Mouse (Mus musculus): ENCODE data around the gene Cnnm1.
"Not testable (repeated sequence)": the region's sequence is repeated elsewhere in the genome, so short reads cannot be mapped to it uniquely, and the experiment has no call there.

Gene Cnnm1

DNA sequence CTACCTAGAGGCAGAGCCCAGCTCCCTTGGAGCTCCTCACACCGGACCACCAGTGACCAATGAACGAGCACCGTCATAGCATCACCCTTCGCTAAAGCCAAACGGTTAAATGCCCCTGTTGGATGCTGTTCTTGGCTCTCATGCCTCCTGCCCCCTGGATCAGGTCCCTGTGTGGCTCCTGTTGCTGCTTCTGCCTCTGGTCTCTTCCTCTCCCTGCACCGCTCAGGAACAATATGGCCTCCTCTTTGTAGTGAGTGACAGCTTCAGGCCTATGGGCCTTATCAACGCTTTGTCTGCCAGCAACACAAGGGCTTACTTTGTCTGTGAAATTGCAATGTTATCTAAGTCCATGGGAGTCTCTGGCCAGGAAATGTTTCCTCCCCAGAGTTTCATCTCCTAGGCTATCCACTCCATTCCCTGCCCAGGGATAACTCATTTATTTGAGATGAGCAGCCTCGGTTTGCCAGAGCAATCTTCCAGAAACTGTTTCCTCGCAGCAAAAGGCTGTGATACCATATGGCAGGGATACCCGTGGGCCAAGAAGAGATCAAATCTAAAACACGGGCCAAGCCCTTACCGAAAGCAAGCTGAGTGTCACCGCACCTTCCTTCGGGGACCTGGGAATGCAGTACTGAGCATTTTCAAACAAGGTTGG is 25.5 kb downstream of the Cnnm1 start:
- no peak for DNase-seq (ENCODE audit: low spot score in 2 of 2)

DNA sequence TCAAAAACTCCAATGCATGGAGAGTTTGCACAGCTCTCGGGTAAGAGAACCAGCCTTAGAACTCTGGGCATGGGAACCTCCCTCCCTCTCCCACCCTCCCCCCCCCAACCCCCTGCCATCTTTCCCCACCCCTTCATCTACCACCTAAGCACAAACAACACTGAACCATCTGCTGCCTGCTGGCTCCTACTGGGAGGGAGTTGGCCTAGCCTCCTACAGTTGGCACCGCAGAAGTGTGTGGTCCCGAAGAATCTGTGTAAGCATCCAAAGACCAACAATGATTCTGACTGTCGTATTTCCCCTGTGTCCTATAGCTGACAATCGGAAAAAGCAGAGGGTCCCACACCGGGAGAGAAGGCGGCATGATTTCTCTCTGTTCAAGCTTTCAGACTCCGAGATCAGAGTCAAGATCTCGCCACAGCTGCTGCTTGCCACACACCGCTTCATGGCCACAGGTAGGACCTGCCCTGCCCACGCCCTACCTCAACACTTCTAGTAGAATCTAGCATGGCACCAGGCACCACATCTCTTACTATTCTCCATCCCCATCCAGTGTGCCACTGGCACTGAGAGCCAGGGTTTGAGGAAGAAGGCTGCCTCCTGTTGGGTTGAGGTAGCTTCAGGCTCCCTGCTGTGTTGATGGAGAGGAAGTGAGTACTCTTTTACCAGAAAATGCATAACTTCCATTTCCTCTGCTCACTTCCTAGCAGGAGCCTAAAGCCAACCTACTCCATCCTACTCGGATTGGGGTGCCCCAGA is 27.9 kb downstream of the Cnnm1 start:
- peak; percentile 37 to 44 for DNase-seq (ENCODE audit: low spot score in 2 of 2)

DNA sequence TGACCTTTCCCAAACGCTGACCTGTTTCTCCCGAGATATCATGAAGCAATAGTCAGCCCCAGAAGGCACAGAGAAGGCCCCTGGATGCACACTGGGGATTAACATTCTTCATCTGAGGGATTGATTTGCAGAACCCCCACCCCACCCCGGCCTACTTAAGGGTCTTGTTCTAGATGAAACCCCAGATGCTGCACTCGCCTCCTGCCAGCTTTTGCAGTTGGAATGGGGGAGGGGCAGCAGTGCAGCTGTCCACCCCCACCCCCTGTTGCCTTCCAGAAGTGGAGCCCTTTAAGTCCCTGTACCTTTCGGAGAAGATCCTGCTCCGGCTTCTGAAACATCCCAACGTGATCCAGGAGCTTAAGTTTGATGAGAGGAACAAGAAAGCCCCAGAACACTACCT is 29.1 kb downstream of the Cnnm1 start:
- DNase-seq (ENCODE audit: low spot score in 2 of 2) = no peak

DNA sequence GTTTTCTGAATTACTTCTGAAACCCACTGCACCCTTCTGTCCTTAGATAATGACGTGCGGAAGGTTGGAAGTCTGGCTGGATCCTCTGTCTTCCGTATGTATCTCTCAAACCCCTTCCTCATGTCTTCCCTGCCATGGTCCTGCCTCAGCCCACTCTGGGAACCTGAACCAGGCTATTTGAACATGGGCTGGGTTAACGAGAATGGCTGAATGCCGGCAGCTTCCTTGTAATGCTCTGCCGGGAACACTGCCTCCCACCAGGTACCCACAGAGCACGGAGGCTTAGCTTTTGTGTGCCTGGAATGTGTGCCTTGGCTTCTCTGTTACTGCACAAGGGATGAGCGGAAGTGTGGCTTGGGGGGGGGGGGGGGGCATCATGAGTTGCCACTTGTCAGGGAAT is 32.1 kb downstream of the Cnnm1 start:
- no peak for DNase-seq (ENCODE audit: low spot score in 2 of 2)

DNA sequence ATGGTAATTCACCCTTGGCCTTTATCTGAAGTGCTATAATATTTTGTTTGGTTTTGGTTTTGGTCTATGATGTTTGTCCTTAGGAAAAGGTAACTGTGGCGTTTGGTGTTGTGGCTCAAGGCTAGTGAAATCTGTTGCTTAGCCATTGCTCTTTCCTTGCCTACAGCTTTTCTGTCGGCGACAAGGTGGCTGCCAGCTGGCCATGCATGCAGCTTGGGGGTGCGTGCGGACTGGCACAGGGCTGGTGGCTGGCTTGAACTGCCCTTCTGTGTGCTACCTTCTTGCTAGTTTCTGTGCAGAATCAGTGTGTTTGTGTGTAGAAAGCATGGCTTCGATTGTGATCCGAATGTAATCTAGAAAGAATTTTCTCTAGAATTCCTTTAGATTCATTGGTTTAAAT is 32.5 kb downstream of the Cnnm1 start:
- DNase-seq (ENCODE audit: low spot score in 2 of 2) = no peak

DNA sequence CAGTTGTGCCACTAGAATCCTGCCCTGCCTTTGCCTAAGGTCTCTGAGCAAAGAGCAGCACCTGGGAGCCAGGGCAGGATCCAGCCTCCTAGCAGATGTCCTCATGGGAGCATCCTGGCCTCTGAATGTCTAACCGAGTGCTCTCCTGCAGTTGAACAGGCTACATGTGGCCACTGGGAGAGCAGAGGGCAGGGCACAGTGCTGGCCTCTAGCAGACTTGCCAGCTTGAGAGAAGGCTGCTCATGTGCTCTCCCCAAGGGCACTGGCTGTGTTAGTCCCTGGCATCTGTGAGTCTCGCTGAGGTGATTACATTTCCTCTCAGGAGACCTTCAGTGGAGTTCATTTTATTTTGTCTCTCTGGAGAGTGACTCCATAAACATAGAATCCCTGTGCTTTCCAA is 35.4 kb downstream of the Cnnm1 start:
- DNase-seq (ENCODE audit: low spot score in 2 of 2) = no peak

DNA sequence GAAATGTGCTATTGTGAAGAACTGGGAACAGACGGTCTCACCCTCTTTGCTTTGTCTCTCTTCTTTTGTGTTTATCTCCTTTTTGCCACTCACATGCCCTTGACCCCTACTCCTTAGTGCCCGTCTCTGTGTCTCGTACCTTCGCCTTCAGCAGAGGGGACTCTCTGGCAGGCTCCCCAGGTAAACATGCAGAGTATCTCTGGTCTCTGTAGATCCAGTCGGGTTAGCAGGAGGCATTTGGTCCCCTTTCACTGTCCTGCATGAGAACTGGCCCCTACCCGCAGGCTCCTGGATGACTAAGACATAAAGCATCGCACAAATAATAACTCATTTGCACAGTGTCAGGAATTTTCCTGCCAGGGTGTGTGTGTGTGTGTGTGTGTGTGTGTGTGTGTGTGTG is 35.8 kb downstream of the Cnnm1 start:
- DNase-seq (ENCODE audit: low spot score in 2 of 2) = no peak

DNA sequence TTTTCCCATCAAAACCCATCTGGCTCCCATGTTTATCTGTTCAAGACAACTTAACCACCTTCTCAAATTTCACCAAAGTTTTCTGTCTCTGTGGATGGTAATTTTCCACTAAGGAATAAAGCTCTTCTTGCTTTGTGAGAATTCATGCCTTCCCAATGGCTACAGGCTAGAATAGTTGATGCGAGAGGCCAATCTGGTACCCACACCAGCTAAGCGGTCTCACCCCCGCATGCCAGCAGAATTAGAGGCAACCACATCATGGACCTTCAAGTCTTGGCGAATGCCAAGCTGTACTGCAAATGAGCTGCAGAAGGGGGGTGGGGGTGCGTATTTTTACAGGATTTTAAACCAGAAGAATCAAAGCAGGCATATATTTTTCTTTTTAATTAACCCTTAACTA is 37.2 kb downstream of the Cnnm1 start:
- no peak for DNase-seq (ENCODE audit: low spot score in 2 of 2)

DNA sequence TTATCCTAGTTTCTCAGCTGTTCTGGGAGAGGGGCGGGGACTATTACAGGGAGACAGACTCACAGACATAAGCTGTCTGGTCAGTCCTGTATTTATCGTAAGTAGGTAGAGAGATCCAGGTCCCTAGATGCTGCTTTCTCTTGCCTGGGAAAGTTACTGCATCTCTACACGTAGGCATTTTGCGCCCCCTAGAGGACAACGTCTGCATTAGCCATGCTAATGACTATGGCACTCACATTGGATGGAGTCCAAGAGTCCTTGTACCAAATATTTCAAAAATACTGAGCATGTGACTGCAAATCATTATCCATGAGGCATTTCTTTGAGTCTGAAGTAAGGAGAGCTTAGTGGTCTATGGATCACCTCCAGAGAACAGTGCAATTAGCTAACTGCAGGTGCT is 38.7 kb downstream of the Cnnm1 start:
- peak; percentile 57 to 72 for DNase-seq (ENCODE audit: low spot score in 2 of 2)

DNA sequence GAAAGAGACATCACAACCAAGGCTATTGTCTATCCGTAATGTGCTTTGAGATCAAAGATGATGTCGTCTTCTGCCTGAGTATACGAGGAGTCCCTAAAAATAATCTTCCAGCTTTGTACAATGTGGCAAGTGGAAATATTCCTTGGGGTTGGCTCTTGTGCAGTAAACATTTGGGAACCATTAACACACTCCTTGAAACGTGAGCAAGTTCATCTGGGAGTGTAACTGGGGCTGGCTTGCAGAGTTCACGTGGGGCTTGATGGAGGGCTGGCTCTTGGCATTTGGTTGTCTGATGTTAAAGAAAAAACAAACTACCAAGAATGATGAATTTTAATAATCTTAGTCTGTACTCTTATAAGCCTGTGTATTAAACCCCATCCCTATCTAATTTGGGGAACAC is 39.2 kb downstream of the Cnnm1 start:
- DNase-seq (ENCODE audit: low spot score in 2 of 2) = no peak

DNA sequence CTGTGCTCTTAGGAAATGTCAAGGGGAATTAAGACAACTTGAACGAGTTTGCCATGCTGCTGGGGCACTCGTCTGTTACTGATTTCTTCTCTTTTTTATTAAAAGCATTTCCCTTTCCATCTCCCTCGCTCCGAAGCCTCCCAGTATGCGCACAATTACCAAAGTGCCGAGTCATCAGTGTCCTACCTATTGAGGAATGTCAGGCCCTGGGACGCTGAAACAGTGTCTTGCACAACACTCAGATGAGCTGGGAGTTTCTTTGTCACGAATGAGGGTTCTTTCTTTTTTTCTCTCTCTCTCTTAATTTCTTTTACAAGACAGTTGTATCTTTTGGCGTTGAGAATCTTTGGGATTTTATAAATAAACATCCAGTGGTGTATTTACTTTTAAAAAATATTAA is 40.3 kb downstream of the Cnnm1 start:
- DNase-seq (ENCODE audit: low spot score in 2 of 2) = no peak

DNA sequence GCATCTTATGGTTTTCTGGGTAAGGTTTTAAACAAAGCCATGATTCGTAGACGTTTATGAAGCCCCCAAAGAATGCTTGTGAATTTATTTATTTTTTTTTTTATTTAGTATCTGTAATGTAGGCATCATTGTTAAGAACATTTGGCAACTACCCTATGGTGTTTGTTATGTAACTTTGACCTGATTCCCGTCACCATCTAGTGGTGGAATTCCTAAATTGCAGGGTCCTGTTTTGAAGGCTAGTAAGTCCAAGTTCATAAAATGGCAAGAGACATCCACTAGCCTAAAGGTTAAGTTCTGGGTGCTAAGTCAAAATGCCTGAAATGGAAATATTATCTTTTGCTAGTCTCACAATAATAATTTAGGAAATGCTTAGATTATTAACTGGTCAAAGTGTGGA is 47.2 kb downstream of the Cnnm1 start:
- no peak for DNase-seq (ENCODE audit: low spot score in 2 of 2)

DNA sequence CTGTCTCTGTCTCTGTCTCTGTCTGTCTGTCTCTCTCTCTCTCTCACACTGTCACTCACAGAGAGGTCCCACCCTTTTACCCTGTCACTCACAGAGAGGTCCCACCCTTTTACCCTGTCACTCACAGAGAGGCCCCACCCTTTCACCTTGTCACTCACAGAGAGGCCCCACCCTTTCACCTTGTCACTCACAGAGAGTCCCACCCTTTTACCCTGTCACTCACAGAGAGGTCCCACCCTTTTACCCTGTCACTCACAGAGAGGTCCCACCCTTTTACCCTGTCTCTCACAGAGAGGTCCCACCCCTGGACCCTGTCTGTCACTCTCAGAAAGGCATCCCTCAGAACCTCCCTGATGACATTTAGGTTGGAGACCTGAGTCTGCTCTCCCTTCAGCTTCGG is 53.1 kb downstream of the Cnnm1 start:
- DNase-seq (ENCODE audit: low spot score in 2 of 2) = not testable (repeated sequence)

DNA sequence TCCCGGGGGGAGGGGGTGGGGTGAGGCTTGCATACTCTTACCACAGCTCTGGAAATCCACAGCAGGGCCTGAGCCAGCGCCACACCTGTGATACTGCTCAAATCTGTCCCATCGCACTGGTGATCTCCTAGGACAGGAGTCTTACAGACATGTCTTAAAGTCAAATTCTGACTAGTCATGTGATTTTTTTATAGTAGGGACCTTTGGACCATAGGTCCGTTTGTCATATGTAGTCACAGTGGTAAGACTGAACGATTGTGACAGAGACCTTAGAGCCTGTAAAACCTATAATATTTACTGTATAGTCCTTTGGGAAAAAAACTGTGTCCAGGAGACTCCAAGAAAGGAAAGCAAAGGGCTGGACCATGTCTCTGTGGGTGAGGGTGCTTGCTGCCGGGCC is 53.6 kb downstream of the Cnnm1 start:
- no peak for DNase-seq (ENCODE audit: low spot score in 2 of 2)

DNA sequence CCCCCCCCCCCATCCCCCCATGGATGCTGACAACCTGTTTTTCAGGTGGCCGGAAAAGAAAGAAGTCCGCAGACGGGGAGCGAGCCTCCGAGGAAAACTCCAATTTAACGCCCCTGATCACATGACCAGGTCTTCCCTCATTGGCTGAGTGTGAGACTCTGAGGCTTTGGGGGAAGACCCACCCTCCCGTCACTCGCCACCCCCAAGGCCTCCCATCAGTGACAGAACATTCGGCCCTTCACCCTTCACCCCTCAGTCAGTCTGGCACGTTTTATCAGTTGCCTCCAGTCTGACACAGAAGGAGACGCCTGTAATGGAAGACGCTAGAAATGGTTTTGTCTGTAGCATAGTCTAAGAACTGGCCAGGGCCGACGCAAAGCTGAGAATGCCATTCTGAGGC is 54.7 kb downstream of the Cnnm1 start:
- DNase-seq (ENCODE audit: low spot score in 2 of 2) = no peak

DNA sequence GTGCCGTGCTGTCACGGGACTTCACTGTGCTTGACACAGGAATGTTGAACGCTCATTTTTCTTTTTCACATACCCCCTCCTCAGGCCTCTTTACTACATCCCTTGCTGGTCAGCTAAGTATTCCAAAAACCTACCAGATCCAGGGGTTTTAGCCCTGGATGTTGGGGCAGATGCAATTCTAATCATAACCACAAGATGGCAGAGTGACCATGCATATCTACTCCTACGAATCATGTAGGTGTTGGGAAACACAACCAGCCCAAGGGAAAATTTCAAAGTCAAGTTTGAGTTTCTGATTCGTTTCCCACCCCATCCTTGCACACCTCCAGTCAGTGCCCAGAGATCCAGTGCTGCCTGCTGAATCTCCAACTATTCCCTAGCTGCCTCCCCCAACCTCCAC is 55.6 kb downstream of the Cnnm1 start:
- peak; percentile 27 to 42 for DNase-seq (ENCODE audit: low spot score in 2 of 2)

DNA sequence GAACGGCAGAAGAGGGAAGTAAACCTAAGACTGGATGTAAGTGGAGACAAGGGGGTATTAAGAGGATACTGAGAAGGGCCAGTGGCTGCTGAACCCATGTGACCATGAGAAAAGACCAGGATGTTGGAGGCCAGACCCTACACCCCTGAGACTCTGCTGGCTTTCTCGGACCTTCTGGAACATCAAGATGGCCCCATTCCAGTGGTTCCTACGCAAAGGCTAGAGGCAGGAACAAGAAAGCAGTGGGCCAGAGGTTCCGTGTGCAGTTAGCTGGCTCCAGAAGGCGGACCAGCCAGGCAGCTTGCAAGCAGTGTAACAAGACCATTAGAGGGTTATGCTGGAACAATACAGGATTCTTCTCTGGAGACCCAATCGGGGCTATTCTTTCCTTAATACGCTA is 57.2 kb downstream of the Cnnm1 start:
- no peak for DNase-seq (ENCODE audit: low spot score in 2 of 2)

DNA sequence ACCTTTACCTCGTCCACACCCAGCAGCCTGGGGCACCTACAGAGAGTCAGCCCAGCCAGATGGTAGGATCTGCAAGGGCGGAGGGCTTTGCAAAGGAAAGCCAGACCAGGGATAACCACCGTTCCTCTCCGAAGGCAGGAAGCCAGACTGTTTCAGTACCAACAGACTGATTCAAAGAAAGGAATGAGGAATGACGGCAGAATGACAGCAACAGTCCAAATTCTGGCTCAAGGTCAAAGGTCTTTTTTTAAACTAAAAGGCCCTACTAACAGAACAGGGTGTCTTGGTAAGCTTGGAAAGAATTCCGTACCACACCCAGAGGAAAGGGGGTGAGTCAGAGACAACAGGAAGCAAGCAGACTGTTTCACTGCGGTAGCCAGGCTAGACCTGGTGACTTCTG is 58.6 kb downstream of the Cnnm1 start:
- no peak for DNase-seq (ENCODE audit: low spot score in 2 of 2)

DNA sequence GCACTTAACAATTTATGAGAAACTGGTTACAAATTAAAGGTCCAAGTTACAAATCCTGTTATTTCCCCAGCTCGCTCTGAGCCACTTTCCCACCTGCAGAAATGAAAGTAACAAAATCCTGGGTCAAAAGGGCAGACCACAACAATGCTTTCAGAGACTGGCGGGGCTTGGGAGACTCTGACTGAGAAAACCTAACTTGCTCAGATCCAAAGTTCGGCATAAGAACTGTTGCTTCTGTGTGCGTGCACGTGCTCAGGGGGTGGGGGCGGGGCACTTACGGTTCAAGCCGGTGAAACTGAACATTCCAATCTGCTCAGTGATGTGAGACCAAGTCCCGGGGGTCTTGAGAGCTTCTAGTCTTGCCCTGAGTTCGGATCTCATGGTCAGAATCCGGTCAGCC is 62.4 kb downstream of the Cnnm1 start:
- no peak for DNase-seq (ENCODE audit: low spot score in 2 of 2)

DNA sequence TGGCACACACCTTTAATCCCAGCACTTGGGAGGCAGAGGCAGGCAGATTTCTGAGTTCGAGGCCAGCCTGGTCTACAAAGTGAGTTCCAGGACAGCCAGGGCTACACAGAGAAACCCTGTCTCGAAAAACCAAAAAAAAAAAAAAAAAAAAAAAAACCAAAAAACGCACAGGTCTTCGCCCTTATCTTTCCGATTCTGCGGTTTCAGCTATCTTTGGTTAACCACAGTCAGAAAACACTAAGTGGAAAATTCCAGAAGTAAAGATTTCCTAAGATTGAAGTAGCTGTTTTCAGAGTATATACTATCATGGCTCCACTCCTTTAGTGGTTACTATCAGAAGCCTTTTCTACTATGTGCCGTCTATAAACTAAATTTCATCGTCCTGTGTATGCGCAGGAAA is 63.4 kb downstream of the Cnnm1 start:
- not testable (repeated sequence) for DNase-seq (ENCODE audit: low spot score in 2 of 2)

DNA sequence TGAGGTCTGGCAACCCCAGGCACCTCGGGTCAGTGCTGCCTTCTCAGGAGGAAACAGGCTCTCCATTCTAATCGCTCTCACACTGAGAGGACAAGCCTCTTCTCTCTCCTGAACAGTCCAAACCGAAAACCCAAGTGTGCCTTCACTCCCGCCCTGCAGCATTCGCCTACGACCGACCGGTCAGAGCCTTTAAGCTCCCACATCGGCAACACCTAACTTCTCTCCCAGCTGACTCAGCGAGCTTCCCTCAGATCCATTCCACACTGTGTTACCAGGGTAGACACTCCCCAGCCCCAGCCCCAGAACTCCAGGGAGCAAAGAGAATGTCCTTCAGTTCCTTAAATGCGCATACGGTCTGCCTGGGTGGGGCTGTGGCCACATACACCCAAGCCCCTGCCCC is 65.2 kb downstream of the Cnnm1 start:
- no peak for DNase-seq (ENCODE audit: low spot score in 2 of 2)

DNA sequence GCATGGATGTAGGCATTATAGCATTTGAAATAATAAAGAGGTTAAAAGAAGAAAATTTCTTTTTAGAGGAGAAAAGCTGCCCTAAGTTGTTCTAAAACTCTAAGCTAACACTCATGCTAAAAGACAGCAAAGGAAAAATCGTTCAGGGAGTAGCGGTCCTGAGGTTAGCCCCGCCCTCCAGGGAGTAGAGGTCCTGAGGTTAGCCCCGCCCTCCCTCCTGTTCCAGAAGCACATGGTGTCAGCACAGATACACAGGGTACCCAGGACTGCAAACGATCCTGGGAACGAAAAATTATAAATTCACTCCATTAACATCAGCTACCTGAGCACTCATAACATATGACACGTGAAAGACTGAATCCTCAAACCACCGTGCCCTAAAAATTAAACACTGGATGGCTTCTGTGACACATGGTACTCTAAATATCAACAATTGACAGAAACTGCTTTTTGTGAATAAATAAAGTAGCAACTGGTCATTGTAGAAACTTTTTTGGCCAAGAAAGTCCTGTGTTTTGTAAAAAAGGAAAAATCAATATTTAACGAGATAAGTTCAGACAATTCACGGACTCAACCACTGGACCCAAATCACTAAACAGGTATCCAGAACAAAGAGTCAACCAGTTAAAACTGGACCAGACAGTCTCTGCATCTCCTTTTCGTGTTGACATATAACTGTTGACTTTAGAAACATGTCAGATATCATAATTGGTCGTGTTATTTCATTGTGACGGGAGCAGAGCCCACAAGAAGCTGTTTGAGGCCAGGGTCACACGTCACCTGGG is 70.4 kb downstream of the Cnnm1 start:
- no peak for DNase-seq (ENCODE audit: low spot score in 2 of 2)
